Mouse (Mus musculus) kidney, postnatal 0 days (tissue): Measurements from ENCODE around the gene Chst3. TPM values are rescaled to one million over a fixed set of nuclear protein-coding genes. Genes with fewer than 3 reads are reported as not detected.
A peak's percentile ranks its signal among the peaks of the same experiment; 100 is the strongest.

Experiments used
- ATAC-seq: fragments of 200-750 bp; cut with Nextera tagmentation; replicated peaks from 2 replicates; pipeline ENCODE4 v1.8.0; 2017; ENCODE audit warnings: low read depth, moderate number of reproducible peaks, moderate TSS enrichment, moderate library complexity; ENCODE audit not compliant: low FRiP score
- DNase-seq: peaks from one replicate; pipeline ENCODE4 v3.0.0-alpha.2; 2016; ENCODE audit warnings: low spot score
- H3K27ac ChIP-seq: fragments of 300-500 bp; sonication (generic); 2 replicates; pipeline ENCODE4 v1.5.1; 2014; ENCODE audit warnings: mild to moderate bottlenecking
- H3K27me3 ChIP-seq: fragments of 300-500 bp; sonication (generic); 2 replicates; pipeline ENCODE4 v1.6.1; 2014; ENCODE audit warnings: low read length, mixed read lengths; ENCODE audit not compliant: insufficient read depth
- H3K36me3 ChIP-seq: fragments of 300-500 bp; sonication (generic); 2 replicates; pipeline ENCODE4 v1.6.1; 2014; ENCODE audit warnings: low read length, mixed read lengths; ENCODE audit not compliant: insufficient read depth
- H3K4me1 ChIP-seq: fragments of 300-500 bp; sonication (generic); replicated peaks from 2 replicates; pipeline ENCODE4 v1.6.1; 2014; ENCODE audit warnings: antibody characterized with exemption, low read length, mixed read lengths; ENCODE audit not compliant: insufficient read depth
- H3K4me2 ChIP-seq: fragments of 300-500 bp; sonication (generic); 2 replicates; pipeline ENCODE4 v1.6.1; 2014; ENCODE audit warnings: mild to moderate bottlenecking, low read length, moderate library complexity, mixed read lengths
- H3K4me3 ChIP-seq: fragments of 300-500 bp; sonication (generic); replicated peaks from 2 replicates; pipeline ENCODE4 v1.5.1; 2014; ENCODE audit warnings: low read depth, low read length
- H3K9ac ChIP-seq: fragments of 300-500 bp; sonication (generic); 2 replicates; pipeline ENCODE4 v1.6.1; 2014; ENCODE audit warnings: low read depth, low read length
- H3K9me3 ChIP-seq: fragments of 300-500 bp; sonication (generic); replicated peaks from 2 replicates; pipeline ENCODE4 v1.6.1; 2016; ENCODE audit warnings: low read length, inconsistent platforms, mixed read lengths
- CTCF ChIP-seq: IDR thresholded peaks from 2 replicates; pipeline ENCODE4 v1.5.1; 2016; ENCODE audit warnings: antibody characterized with exemption, low read depth, mild to moderate bottlenecking, moderate library complexity
- WGBS: fragments of 180-500 bp; shearing (Covaris S2); extraction: QIAGEN DNeasy Blood & Tissue Kit; methylation state at CpG from one replicate; pipeline ENCODE4 v1.1.7; 2014; 5-methylcytosine and 5-hydroxymethylcytosine counted together
- polyA plus RNA-seq: library from polyadenylated mRNA; unstranded; fragments of >200 nt; fragmentation: Nextera tagmentation; extraction: Ambion mirVana; gene quantifications from 2 replicates; pipeline ENCODE4 v1.2.1, GENCODE M21; 2015

The Chst3 gene
- 0.87 and 0.96 TPM in 2 replicates for polyA plus RNA-seq

DNA sequence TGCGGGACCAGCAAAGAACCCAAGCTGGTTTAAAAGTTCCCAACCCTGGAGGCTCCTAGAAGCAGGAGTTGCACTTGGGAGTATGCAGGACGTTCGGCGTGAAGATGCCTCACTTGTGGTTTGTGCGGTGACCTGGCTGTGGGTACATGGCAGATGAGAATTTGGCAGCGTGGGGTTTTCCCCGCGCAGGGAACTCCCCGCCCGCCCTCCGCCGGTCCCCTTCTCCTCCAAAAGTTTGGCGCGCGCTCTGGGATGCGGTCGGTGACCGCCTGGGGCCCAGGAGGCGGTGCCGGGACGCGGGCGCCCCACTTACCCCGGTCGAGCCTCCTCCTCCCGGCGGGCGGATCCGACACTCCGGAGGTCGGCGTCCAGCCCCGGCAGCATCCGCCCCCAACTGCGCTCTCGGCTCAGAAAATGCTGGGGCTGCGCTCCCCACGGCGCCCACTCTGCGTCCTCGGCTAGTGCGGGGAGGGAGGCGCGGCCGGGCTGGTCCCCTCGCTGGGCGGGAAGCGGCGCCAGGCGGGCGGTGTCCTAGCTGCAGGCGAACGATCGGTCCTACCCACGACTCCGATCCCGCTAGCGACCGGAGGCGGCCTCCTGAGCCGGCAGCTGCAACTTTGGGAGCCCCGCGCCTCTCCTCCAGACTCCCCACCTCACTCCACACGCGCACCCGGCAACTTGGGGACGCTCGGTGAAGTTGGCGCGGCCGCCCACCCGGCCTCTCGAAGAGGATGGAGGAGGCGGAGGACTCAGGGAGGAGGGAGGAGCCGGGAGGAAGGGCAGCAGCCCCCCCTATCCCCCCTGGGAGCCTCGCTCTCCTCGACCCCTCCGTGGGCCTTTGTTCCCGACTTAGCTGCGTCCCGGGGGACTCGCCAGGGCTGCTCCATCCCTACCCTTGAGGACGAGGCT lies at the start of gene Chst3:
Gene Chst3 (minus strand): TSS at position 670 of the 909 bp plus-strand sequence.
- Histone ChIP-seq H3K27me3 (no peaks in the 10 kb centered on the region), H3K9ac (peak within 1 kb of the TSS; percentile 57), H3K4me2 (peak within 1 kb of the TSS; percentile 88), H3K9me3 (no peaks in the 10 kb centered on the region), H3K36me3 (no peaks in the 10 kb centered on the region), H3K4me1 (peaks cover 11% of the 10 kb centered on the region; the same call in 1 of the 2 replicates), H3K4me3 (peak within 1 kb of the TSS; percentile 67), H3K27ac (peak within 1 kb of the TSS; percentile 48)
- DNase-seq (peak; percentile 61), ATAC-seq (peak; percentile 61)
- TF ChIP-seq CTCF = 0 out of 2 replicates have a peak, but pooled peaks have one; percentile 11
- under 1% methylated on average over 74 of the region's 83 CpGs for WGBS

DNA sequence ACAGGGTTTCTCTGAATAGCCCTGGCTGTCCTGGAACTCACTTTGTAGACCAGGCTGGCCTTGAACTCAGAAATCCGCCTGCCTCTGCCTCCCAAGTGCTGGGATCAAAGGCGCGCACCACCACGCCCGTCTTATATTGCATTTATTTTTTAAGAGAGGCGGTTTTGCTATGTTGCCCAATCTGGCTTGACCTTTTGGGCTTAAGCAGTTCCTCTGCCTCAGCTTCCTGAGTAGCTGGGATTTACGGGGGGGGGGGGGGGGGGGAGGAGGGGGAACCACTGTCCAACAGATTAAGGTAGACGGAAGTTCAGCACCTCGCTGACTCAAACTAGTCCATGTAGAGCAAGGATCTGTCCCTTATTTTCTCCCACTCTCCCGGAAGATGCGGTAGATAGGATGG lies 49.7 kb upstream of the Chst3 start:
- H3K27me3 ChIP-seq = no peaks in the 10 kb centered on the region
- no peaks in the 10 kb centered on the region for H3K9me3 ChIP-seq
- DNase-seq (no peak), ATAC-seq (no peak)
- WGBS = 80% methylated on average over 10 of the region's 11 CpGs
- TF ChIP-seq CTCF = no peak
- H3K4me1 ChIP-seq = peaks cover 6% of the 10 kb centered on the region; the same call in 1 of the 2 replicates
- no peak overlapping the region for H3K9ac ChIP-seq
- H3K27ac ChIP-seq = no peak overlapping the region
- no peak overlapping the region for H3K4me2 ChIP-seq
- H3K36me3 ChIP-seq = no peaks in the 10 kb centered on the region
- no peak overlapping the region for H3K4me3 ChIP-seq

DNA sequence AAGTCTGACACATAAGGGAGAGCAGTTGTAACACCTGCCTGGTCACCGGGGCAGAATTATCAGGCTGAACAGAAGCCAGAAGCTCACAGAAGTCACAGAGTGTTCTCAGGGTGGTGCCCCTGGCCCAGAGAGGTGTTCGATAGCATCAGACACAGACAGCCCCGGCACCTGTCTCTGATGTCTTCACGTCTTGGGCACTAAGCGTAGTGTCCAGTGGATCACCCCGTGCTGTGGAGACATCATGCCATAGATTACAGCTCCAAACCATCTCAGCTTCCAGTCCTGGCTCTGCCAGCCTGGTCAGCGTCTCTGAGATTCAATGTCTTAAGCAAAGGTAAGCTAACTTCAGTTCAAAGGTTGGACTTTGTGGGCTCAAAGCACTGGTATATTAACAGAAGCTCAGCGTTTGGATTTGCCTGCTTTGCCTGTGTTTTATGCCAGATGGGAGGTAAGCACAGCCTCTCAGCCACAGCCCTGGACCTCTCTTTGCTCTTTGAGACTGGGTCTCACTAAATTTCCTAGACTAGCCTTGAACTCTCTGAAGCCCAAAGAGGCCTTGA lies 47.9 kb upstream of the Chst3 start:
- TF ChIP-seq CTCF = no peak
- no peak overlapping the region for H3K9ac ChIP-seq
- H3K27me3 ChIP-seq = no peaks in the 10 kb centered on the region
- no peak overlapping the region for H3K27ac ChIP-seq
- H3K9me3 ChIP-seq = no peaks in the 10 kb centered on the region
- no peak for ATAC-seq
- 89% methylated on average over 8 of the region's 8 CpGs for WGBS
- H3K4me1 ChIP-seq = peaks cover 6% of the 10 kb centered on the region; the same call in 1 of the 2 replicates
- H3K4me3 ChIP-seq = no peak overlapping the region
- H3K36me3 ChIP-seq = no peaks in the 10 kb centered on the region
- DNase-seq = no peak
- H3K4me2 ChIP-seq = no peak overlapping the region

DNA sequence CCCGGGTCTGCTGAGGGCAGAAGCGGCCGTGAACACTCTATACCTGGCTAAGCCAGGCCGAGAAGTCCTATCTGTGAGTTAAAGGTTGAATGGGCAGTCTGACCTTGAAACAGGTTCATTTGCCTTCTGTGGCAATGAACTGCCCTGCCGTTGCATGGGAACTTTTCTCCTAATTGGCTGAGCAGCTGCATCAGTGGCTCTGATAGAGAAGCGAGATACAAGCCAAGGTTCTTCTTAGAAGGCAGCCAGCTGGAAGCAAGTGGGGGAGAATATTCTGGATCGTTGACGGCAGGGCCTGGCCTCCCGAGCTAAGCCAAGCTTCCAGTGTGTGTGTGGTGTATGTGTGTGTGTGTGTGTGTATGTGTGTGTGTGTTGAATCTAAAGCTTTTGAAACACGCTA lies 46.2 kb upstream of the Chst3 start:
- DNase-seq (peak; percentile 33), ATAC-seq (no peak)
- Histone ChIP-seq H3K4me1 (peaks cover 6% of the 10 kb centered on the region; the same call in 1 of the 2 replicates), H3K9ac (no peak overlapping the region), H3K4me2 (no peak overlapping the region), H3K27me3 (no peaks in the 10 kb centered on the region), H3K9me3 (no peaks in the 10 kb centered on the region), H3K36me3 (no peaks in the 10 kb centered on the region), H3K4me3 (no peak overlapping the region), H3K27ac (peak overlapping the region; percentile 14; the same call in 1 of the 2 replicates)
- TF ChIP-seq CTCF = no peak
- 62% methylated on average over 10 of the region's 10 CpGs for WGBS

GRCm38 (mm10) chr10:60263351-60263750 lies 44.3 kb upstream of the Chst3 start:
- 84% methylated on average over 7 of the region's 7 CpGs for WGBS
- Histone ChIP-seq H3K4me1 (no peaks in the 10 kb centered on the region), H3K36me3 (no peaks in the 10 kb centered on the region), H3K4me2 (no peak overlapping the region), H3K9ac (no peak overlapping the region), H3K9me3 (no peaks in the 10 kb centered on the region), H3K27me3 (no peaks in the 10 kb centered on the region), H3K27ac (no peak overlapping the region), H3K4me3 (no peak overlapping the region)
- no peak for TF ChIP-seq CTCF
- DNase-seq (no peak), ATAC-seq (no peak)

DNA sequence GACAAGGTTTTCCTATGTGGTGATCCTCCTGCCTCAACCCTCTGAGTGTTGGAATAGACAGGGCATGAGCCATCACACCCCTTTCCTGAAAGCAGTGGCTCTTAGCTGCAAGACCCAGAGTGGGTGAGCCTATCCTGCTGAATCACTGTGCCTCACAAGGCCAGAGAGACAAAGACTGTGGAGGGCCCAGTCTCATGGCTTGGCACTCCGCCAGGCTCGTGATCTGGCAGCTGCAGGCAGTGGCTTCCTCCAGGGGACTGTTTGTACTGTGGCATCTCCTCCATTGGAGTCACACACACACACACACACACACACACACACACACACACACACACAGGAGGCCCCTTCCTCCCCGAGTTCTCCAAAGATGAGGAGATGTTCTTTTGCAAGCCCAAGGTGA lies 43.3 kb upstream of the Chst3 start:
- H3K27ac ChIP-seq = no peak overlapping the region
- no peak for TF ChIP-seq CTCF
- peak; percentile 65 for ATAC-seq

More for the DNA sequence above, 43.3 kb upstream of the Chst3 start:
- Histone ChIP-seq H3K36me3 (no peaks in the 10 kb centered on the region), H3K9ac (no peak overlapping the region), H3K4me1 (no peaks in the 10 kb centered on the region), H3K9me3 (no peaks in the 10 kb centered on the region), H3K4me3 (no peak overlapping the region), H3K27me3 (no peaks in the 10 kb centered on the region), H3K4me2 (no peak overlapping the region)
- WGBS = 44% methylated on average over 3 of the region's 3 CpGs
- peak; percentile 67 for DNase-seq
